Mouse (Mus musculus): ENCODE data around the gene Cacna1d. TPM values are rescaled to one million over a fixed set of nuclear protein-coding genes. Genes with fewer than 3 reads are reported as not detected.

The Cacna1d gene
- polyA plus RNA-seq, 1 experiment from 2014 or later, result 3.0 TPM

DNA sequence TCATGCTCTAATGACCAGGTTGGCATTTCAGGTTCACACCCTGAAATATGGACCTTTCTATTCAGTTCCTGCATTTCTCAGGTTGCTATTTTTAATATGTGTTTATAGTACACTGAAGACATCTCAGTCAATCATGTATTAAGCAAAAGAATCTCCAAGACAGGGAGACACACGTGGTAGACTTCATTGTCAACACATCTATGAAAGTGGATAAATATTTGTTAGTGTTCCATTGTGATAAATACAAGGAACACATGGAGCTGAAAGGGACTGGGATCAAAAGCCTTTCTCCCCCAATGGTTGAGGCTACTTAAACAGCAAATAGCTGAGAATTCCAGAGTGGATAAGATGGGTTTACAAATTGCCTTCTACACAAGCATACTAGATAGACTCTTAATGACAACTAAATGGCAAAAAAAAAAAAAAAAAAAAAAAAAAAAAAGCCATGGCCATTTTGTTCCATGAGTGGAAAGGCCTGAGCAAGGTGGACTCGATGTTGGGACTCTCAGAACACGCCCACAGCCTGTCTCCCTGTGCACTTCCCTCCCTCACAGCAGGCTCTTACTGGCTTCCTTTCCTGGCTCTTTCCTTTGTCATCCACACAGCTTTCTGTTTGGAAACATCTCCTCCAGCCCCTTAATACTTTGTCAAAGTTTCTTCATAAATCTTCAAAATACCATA is 127.6 kb downstream of the Cacna1d start:
- 59% methylated on average over 3 of the region's 3 CpGs for WGBS
- Histone ChIP-seq H3K9ac (no peak overlapping the region), H3K4me2 (replicated peaks) (no peak overlapping the region), H3K4me1 (peaks cover 11% of the 10 kb centered on the region; the same call in 1 of the 2 replicates), H3K36me3 (no peaks in the 10 kb centered on the region), H3K4me3 (no peak overlapping the region), H3K27ac (no peak overlapping the region), H3K9me3 (no peaks in the 10 kb centered on the region), H3K27me3 (no peaks in the 10 kb centered on the region)
- ATAC-seq (ENCODE audit: insufficient number of reproducible peaks, insufficient read depth, low FRiP score, low TSS enrichment), result no peak

DNA sequence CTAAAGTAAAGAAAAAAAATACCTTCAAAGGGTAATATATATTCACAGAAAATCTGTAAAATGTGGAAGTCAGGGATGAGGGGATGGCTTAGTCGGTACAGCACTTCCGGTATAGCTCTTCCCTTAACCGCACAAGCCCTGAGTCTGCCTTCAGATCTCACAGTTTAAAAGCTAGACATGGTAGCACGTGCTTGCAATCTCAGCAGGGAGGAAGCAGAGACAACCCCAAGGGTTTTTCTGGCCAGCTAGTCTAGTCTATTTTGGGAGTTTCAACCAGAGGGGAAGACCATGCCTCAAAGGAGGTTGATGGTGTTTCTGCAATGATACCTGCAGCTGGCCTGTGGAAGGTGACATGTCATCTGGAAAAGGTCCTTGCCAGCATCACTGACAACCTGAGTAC is 128.9 kb downstream of the Cacna1d start:
- H3K9ac ChIP-seq, result no peak overlapping the region
- H3K4me2 ChIP-seq (replicated peaks), result no peak overlapping the region
- ATAC-seq (ENCODE audit: insufficient number of reproducible peaks, insufficient read depth, low FRiP score, low TSS enrichment), result no peak
- H3K27ac ChIP-seq, result no peak overlapping the region
- no peaks in the 10 kb centered on the region for H3K36me3 ChIP-seq
- no peaks in the 10 kb centered on the region for H3K9me3 ChIP-seq
- 83% methylated on average over 4 of the region's 4 CpGs for WGBS
- H3K27me3 ChIP-seq, result no peaks in the 10 kb centered on the region
- H3K4me1 ChIP-seq, result peaks cover 11% of the 10 kb centered on the region; the same call in 1 of the 2 replicates
- no peak overlapping the region for H3K4me3 ChIP-seq

DNA sequence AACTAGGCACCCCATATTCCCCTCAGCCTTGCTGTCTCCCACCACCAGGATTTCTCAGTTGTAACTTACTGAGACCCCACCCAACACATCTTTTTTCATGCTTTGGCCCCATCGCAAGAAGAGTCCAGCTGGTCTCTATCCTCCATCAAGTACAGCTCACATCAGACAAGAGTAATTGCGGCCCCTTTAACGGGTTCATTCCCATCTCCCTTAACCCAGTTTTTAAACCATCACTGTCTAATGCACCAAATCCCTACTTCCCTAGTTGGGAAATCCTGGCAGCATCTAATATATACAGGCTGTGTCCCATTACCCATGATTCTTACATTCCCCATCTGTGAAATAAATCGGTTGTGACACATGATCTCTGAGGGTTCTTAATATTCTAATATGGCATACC is 130.8 kb downstream of the Cacna1d start:
- H3K27ac ChIP-seq, result no peak overlapping the region
- H3K36me3 ChIP-seq, result no peaks in the 10 kb centered on the region
- no peak overlapping the region for H3K4me3 ChIP-seq
- H3K4me2 ChIP-seq (replicated peaks), result no peak overlapping the region
- ATAC-seq (ENCODE audit: insufficient number of reproducible peaks, insufficient read depth, low FRiP score, low TSS enrichment), result no peak
- 0 out of 2 replicates have a peak, but pooled peaks cover 2% of the 10 kb centered on the region for H3K27me3 ChIP-seq
- no peak overlapping the region for H3K9ac ChIP-seq
- H3K9me3 ChIP-seq, result no peaks in the 10 kb centered on the region
- peaks cover 11% of the 10 kb centered on the region; the same call in 1 of the 2 replicates for H3K4me1 ChIP-seq
- 49% methylated on average over 4 of the region's 4 CpGs for WGBS

DNA sequence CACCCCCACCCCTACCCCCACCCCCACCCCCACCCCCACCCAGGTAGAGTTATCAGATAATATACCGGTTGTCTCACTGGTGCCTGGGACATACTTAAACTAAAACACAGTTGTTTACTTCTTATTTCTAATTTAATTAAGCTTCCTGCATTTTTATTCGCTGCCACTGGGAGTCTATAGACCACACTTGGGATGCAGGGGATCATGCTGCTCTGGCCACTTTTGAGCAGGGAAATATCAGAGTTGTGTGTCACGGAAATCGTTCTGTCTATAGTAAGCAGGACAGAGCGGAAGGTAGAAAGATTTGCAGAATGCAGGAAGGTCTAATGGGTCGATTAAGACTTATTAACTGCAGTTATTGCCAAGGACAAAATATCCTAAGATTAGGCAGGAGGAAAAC is 131.3 kb downstream of the Cacna1d start:
- ATAC-seq (ENCODE audit: insufficient number of reproducible peaks, insufficient read depth, low FRiP score, low TSS enrichment), result no peak
- Histone ChIP-seq H3K9ac (no peak overlapping the region), H3K4me2 (replicated peaks) (no peak overlapping the region), H3K36me3 (no peaks in the 10 kb centered on the region), H3K27ac (no peak overlapping the region), H3K4me1 (peaks cover 11% of the 10 kb centered on the region; the same call in 1 of the 2 replicates), H3K9me3 (no peaks in the 10 kb centered on the region), H3K4me3 (no peak overlapping the region), H3K27me3 (0 out of 2 replicates have a peak, but pooled peaks cover 4% of the 10 kb centered on the region)
- WGBS, result 55% methylated on average over 6 of the region's 6 CpGs

DNA sequence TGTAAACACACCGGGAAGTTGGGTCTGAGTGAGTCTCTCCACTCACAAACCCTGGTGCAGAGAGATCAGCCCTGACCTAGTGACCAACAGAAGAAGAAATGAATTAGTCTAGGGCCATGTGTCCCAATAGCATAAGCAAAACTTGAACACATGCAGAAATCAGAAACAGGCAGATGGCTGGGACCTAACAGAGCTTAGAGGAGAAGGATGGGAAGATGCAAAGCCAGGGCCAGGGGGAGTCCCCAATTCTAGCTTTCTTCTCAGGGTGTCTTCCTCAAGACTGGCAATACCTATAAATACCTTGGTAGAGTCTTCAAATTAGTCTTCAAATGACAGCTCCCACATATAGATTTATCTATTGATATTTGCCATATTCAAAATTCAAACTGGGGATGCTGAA is 133.2 kb downstream of the Cacna1d start:
- H3K9ac ChIP-seq, result no peak overlapping the region
- H3K27ac ChIP-seq, result no peak overlapping the region
- peaks cover 20% of the 10 kb centered on the region; the same call in 1 of the 2 replicates for H3K4me1 ChIP-seq
- no peaks in the 10 kb centered on the region for H3K36me3 ChIP-seq
- no peaks in the 10 kb centered on the region for H3K9me3 ChIP-seq
- 64% methylated on average over 1 of the region's 1 CpGs for WGBS
- no peak overlapping the region for H3K4me3 ChIP-seq
- no peak overlapping the region for H3K4me2 ChIP-seq (replicated peaks)
- ATAC-seq (ENCODE audit: insufficient number of reproducible peaks, insufficient read depth, low FRiP score, low TSS enrichment), result no peak
- 0 out of 2 replicates have a peak, but pooled peaks cover 9% of the 10 kb centered on the region for H3K27me3 ChIP-seq

DNA sequence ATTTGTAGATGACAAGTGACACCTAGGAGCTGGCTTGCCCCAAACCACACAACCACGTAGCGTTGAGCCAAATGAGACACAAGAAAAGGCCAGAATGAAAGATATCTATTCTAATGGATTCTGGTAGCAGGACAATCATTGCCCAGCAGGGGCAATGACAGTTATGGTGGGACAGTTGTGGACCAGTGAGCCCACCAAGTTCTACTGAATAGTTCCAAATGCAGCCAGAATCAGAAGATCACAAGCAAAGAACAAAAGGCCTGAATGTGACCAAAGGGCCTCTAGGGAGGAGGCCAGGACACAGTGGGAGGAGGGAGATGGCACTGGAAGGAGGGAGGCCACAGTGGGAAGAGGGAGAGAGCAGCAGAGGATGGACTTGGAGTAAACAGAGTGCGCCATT is 134.8 kb downstream of the Cacna1d start:
- WGBS, result 75% methylated on average over 3 of the region's 3 CpGs
- H3K4me3 ChIP-seq, result no peak overlapping the region
- ATAC-seq (ENCODE audit: insufficient number of reproducible peaks, insufficient read depth, low FRiP score, low TSS enrichment), result no peak

DNA sequence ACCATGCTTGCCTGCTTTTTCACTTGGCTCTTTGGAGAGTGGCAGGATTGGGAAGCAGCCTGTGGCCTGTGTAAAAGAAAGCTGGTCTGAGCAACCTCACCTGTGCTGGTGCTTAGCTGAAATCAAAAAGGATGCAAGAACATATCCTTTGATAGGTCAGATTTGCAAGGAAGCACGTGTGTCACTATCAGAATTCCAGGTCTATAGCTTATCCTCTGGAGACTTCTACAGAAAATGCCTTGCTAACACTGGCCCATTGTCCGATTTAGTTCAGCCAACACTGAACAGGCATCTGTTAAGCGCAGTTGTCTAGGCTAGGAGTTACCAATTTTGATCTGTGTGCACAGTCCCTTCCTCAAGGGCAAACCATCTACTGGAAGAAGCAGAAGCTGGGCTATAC is 136.5 kb downstream of the Cacna1d start:
- peaks cover 13% of the 10 kb centered on the region for H3K27me3 ChIP-seq
- WGBS, result 32% methylated on average over 3 of the region's 3 CpGs

More for the DNA sequence above, 134.8 kb downstream of the Cacna1d start:
- no peak overlapping the region for H3K4me2 ChIP-seq (replicated peaks)
- peaks cover 13% of the 10 kb centered on the region for H3K27me3 ChIP-seq
- no peak overlapping the region for H3K27ac ChIP-seq
- H3K9me3 ChIP-seq, result no peaks in the 10 kb centered on the region
- no peaks in the 10 kb centered on the region for H3K36me3 ChIP-seq
- peaks cover 31% of the 10 kb centered on the region; the same call in 1 of the 2 replicates for H3K4me1 ChIP-seq
- no peak overlapping the region for H3K9ac ChIP-seq

DNA sequence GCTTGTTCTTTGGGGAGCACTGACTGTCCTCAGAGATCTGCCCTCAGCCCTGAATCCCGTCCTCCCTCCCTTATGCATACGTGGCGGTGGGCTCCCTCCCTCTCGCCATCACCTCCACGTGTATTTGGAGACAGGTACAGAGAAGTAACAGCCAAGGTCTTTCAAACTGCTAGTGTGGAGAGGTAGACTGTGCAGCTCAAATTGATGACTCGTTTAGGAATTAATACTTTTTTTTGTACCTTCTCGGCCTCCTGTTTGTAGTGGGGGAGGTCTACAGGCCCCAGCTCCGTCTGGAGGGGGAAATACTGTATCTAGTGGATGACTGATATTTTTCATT is 137.2 kb downstream of the Cacna1d start:
- Histone ChIP-seq H3K9me3 (no peaks in the 10 kb centered on the region), H3K4me1 (peaks cover 20% of the 10 kb centered on the region; the same call in 1 of the 2 replicates), H3K36me3 (no peaks in the 10 kb centered on the region), H3K27ac (no peak overlapping the region), H3K9ac (peak overlapping the region; percentile 76; the same call in 1 of the 2 replicates), H3K27me3 (peaks cover 16% of the 10 kb centered on the region), H3K4me3 (peak overlapping the region; percentile 61), H3K4me2 (replicated peaks) (peak overlapping the region; percentile 85)
- ATAC-seq (ENCODE audit: insufficient number of reproducible peaks, insufficient read depth, low FRiP score, low TSS enrichment), result no peak
- WGBS, result 1% methylated on average over 8 of the region's 8 CpGs

More for the DNA sequence above, 136.5 kb downstream of the Cacna1d start:
- no peak for ATAC-seq (ENCODE audit: insufficient number of reproducible peaks, insufficient read depth, low FRiP score, low TSS enrichment)
- no peak overlapping the region for H3K27ac ChIP-seq
- no peak overlapping the region for H3K9ac ChIP-seq
- no peaks in the 10 kb centered on the region for H3K9me3 ChIP-seq
- no peaks in the 10 kb centered on the region for H3K36me3 ChIP-seq
- H3K4me2 ChIP-seq (replicated peaks), result no peak overlapping the region
- no peak overlapping the region for H3K4me3 ChIP-seq
- peaks cover 20% of the 10 kb centered on the region; the same call in 1 of the 2 replicates for H3K4me1 ChIP-seq

DNA sequence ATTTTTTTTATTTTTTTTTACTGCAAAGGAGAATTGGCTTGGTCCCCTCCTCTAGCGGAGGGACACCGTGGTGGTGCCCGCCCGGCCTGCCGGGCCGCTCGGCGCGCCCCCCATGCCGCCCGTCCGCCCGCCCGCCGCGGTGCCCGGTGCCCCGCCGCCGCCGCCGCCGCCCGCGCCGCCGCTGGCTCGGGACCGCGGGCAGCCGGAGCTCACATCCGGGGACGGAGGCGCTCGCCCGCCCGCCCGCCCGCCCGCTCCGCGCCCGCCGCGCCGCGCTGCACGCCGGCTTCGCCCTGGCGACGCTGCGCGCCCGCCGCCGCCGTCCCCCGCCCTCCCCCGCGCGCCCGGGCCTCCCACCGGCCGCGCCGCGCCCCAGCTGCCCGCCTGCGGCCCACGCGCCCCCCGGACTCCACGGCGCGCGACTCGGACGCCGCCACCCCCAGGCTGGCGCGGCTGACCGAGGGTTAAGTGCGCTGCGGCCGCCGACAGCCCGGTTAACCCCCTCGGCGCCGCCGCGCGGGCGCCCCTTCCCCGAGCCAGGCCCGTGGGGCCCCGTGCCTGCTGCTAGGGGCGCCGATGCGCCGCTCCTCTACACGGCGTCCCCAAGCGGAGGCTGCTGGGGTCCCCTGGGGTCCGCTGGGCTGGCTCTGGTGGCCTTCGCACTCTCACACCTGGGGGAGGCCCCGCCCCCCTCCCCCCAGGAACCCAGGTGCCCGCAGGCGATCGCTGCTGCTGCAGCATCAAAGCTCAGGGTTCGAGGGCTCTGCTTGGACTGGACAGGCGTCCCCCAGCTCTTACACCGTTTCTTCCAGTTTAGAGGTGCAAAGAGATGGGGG is 137.7 kb downstream of the Cacna1d start:
- H3K27me3 ChIP-seq, result peaks cover 16% of the 10 kb centered on the region
- peaks cover 20% of the 10 kb centered on the region; the same call in 1 of the 2 replicates for H3K4me1 ChIP-seq
- peak overlapping the region; percentile 85 for H3K4me2 ChIP-seq (replicated peaks)
- H3K36me3 ChIP-seq, result no peaks in the 10 kb centered on the region
- H3K9ac ChIP-seq, result peak overlapping the region; percentile 76
- H3K9me3 ChIP-seq, result no peaks in the 10 kb centered on the region
- no peak for ATAC-seq (ENCODE audit: insufficient number of reproducible peaks, insufficient read depth, low FRiP score, low TSS enrichment)
- peak overlapping the region; percentile 60 for H3K27ac ChIP-seq
- WGBS, result under 1% methylated on average over 66 of the region's 114 CpGs
- H3K4me3 ChIP-seq, result peak overlapping the region; percentile 61

DNA sequence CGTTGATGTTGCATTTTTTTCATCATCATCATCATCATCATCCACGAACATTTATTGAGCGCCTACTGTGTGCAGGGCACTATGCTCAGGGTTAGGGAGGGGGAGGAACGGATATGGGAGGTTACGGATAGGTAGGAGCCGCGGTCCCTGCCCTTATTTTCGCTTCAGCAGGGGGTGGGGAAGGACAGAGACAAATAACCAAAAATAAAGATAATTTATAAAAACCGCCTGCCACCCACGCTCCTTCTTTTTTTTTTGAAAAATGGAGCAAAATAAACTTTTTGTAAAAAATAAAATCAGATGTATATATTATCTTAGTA is 138.3 kb downstream of the Cacna1d start:
- Histone ChIP-seq H3K9ac (peak overlapping the region; percentile 47), H3K27ac (no peak overlapping the region), H3K27me3 (peaks cover 16% of the 10 kb centered on the region), H3K4me2 (replicated peaks) (peak overlapping the region; percentile 66), H3K36me3 (no peaks in the 10 kb centered on the region), H3K4me3 (peak overlapping the region; percentile 44), H3K9me3 (no peaks in the 10 kb centered on the region), H3K4me1 (peaks cover 20% of the 10 kb centered on the region; the same call in 1 of the 2 replicates)
- WGBS, result 2% methylated on average over 10 of the region's 10 CpGs
- ATAC-seq (ENCODE audit: insufficient number of reproducible peaks, insufficient read depth, low FRiP score, low TSS enrichment), result no peak

DNA sequence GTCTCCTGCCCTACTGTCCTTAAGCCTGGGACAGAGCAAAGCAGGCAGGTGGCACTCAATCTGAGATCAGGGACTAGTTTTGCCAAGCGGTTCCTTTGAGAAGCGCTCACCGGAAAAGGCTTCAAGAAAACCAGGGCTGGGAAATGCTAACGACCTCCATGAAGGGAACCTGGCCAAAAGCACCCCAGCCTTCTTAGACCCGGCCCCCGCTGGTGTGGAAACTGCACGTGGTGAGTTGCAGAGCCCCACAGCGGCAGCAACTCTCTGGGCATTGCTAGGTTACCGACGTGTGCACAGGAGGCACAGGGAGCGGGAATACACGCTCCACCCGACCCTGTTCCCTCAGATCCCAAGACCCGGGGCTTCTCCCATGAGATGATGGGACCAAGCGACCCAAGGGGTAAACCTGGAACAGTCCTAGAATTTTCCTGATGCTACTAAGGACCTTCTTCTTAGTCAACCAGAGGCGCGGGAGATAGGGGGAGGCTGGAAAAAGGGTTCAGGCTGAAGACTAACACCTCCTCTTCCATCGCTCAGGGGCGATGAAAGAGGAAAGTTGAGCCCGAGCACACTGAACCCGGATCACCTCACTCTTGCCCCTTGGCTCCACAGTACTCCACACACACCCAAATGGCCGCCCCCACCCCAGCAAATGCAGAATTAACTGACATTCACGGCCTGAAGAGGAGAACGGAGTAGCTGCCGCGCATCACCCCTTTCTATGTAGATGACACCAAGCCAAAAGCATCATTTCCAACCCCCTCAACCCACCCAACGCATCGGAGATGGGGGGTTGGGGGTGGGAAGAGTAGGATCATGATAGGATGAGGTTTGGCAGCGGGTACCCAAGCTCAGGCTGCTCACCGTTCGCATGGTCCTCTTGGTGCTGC is 138.9 kb downstream of the Cacna1d start:
- H3K9ac ChIP-seq, result peak overlapping the region; percentile 47
- ATAC-seq (ENCODE audit: insufficient number of reproducible peaks, insufficient read depth, low FRiP score, low TSS enrichment), result no peak
- 2% methylated on average over 30 of the region's 31 CpGs for WGBS

More for the DNA sequence above, 138.9 kb downstream of the Cacna1d start:
- H3K27ac ChIP-seq, result no peak overlapping the region
- H3K9me3 ChIP-seq, result no peaks in the 10 kb centered on the region
- H3K4me3 ChIP-seq, result peak overlapping the region; percentile 44
- H3K4me2 ChIP-seq (replicated peaks), result peak overlapping the region; percentile 66
- H3K27me3 ChIP-seq, result peaks cover 16% of the 10 kb centered on the region
- peaks cover 24% of the 10 kb centered on the region; the same call in 1 of the 2 replicates for H3K4me1 ChIP-seq
- H3K36me3 ChIP-seq, result no peaks in the 10 kb centered on the region

Measured in embryonic facial prominence, embryonic 12.5 days (tissue).